Mouse (Mus musculus): ENCODE data around the gene Dap. TPM values are rescaled to one million over a fixed set of nuclear protein-coding genes. Genes with fewer than 3 reads are reported as not detected.

Gene Dap
- polyA plus RNA-seq, 1 experiment from 2014 or later, result 74.1 TPM

- H3K36me3 ChIP-seq, result peaks cover 30% of the 10 kb centered on the region
- peaks cover 6% of the 10 kb centered on the region; the same call in 1 of the 2 replicates for H3K9me3 ChIP-seq
- H3K4me1 ChIP-seq, result peaks cover 11% of the 10 kb centered on the region; the same call in 1 of the 2 replicates
- no peak for ATAC-seq (ENCODE audit: insufficient number of reproducible peaks, insufficient read depth, low FRiP score, low TSS enrichment)
- no peak overlapping the region for H3K4me2 ChIP-seq (replicated peaks)
- no peaks in the 10 kb centered on the region for H3K27me3 ChIP-seq
- no peak overlapping the region for H3K27ac ChIP-seq
- no peak overlapping the region for H3K4me3 ChIP-seq
- WGBS, result 83% methylated on average over 13 of the region's 13 CpGs
- H3K9ac ChIP-seq, result no peak overlapping the region
Measured at GRCm38 (mm10) chr15:31239713-31240112, 15.6 kb downstream of the Dap start.

GRCm38 (mm10) chr15:31240181-31240580 is 16.1 kb downstream of the Dap start:
- Histone ChIP-seq H3K27me3 (no peaks in the 10 kb centered on the region), H3K9me3 (peaks cover 6% of the 10 kb centered on the region; the same call in 1 of the 2 replicates), H3K9ac (no peak overlapping the region), H3K27ac (no peak overlapping the region), H3K36me3 (peaks cover 30% of the 10 kb centered on the region), H3K4me1 (peaks cover 11% of the 10 kb centered on the region; the same call in 1 of the 2 replicates), H3K4me3 (no peak overlapping the region), H3K4me2 (replicated peaks) (no peak overlapping the region)
- ATAC-seq (ENCODE audit: insufficient number of reproducible peaks, insufficient read depth, low FRiP score, low TSS enrichment), result no peak
- 92% methylated on average over 4 of the region's 4 CpGs for WGBS

- Histone ChIP-seq H3K27me3 (no peaks in the 10 kb centered on the region), H3K9me3 (peaks cover 6% of the 10 kb centered on the region; the same call in 1 of the 2 replicates), H3K27ac (no peak overlapping the region), H3K4me1 (peaks cover 20% of the 10 kb centered on the region), H3K4me3 (no peak overlapping the region), H3K4me2 (replicated peaks) (no peak overlapping the region), H3K9ac (no peak overlapping the region), H3K36me3 (peaks cover 26% of the 10 kb centered on the region)
- WGBS, result 85% methylated on average over 10 of the region's 10 CpGs
- no peak for ATAC-seq (ENCODE audit: insufficient number of reproducible peaks, insufficient read depth, low FRiP score, low TSS enrichment)
Measured at GRCm38 (mm10) chr15:31243260-31243659, 19.1 kb downstream of the Dap start.

GRCm38 (mm10) chr15:31244696-31245445 is 20.8 kb downstream of the Dap start:
- H3K4me3 ChIP-seq, result no peak overlapping the region
- 93% methylated on average over 17 of the region's 17 CpGs for WGBS
- peaks cover 18% of the 10 kb centered on the region for H3K36me3 ChIP-seq
- no peak overlapping the region for H3K9ac ChIP-seq
- no peaks in the 10 kb centered on the region for H3K27me3 ChIP-seq
- no peak for ATAC-seq (ENCODE audit: insufficient number of reproducible peaks, insufficient read depth, low FRiP score, low TSS enrichment)
- no peak overlapping the region for H3K4me2 ChIP-seq (replicated peaks)
- peaks cover 26% of the 10 kb centered on the region for H3K4me1 ChIP-seq
- no peak overlapping the region for H3K27ac ChIP-seq
- peaks cover 6% of the 10 kb centered on the region; the same call in 1 of the 2 replicates for H3K9me3 ChIP-seq

- H3K4me3 ChIP-seq, result no peak overlapping the region
- ATAC-seq (ENCODE audit: insufficient number of reproducible peaks, insufficient read depth, low FRiP score, low TSS enrichment), result no peak
- H3K36me3 ChIP-seq, result peaks cover 12% of the 10 kb centered on the region
- H3K27ac ChIP-seq, result no peak overlapping the region
- no peaks in the 10 kb centered on the region for H3K27me3 ChIP-seq
- WGBS, result 65% methylated on average over 9 of the region's 9 CpGs
- peaks cover 6% of the 10 kb centered on the region; the same call in 1 of the 2 replicates for H3K9me3 ChIP-seq
- H3K4me1 ChIP-seq, result peaks cover 26% of the 10 kb centered on the region
- H3K9ac ChIP-seq, result no peak overlapping the region
- H3K4me2 ChIP-seq (replicated peaks), result no peak overlapping the region
Measured at GRCm38 (mm10) chr15:31245934-31246333, 21.8 kb downstream of the Dap start.

- Histone ChIP-seq H3K4me3 (no peak overlapping the region), H3K27me3 (no peaks in the 10 kb centered on the region), H3K36me3 (peaks cover 4% of the 10 kb centered on the region; the same call in 1 of the 2 replicates), H3K9me3 (peaks cover 2% of the 10 kb centered on the region; the same call in 1 of the 2 replicates), H3K27ac (no peak overlapping the region), H3K9ac (no peak overlapping the region), H3K4me1 (peaks cover 26% of the 10 kb centered on the region), H3K4me2 (replicated peaks) (no peak overlapping the region)
- 64% methylated on average over 9 of the region's 9 CpGs for whole genome bisulfite sequencing
- no peak for ATAC-seq (ENCODE audit: insufficient number of reproducible peaks, insufficient read depth, low FRiP score, low TSS enrichment)
Measured at GRCm38 (mm10) chr15:31247035-31247434, 22.9 kb downstream of the Dap start.

- no peak for ATAC-seq (ENCODE audit: insufficient number of reproducible peaks, insufficient read depth, low FRiP score, low TSS enrichment)
- H3K27ac ChIP-seq, result peak overlapping the region; percentile 61; the same call in 1 of the 2 replicates
- peaks cover 26% of the 10 kb centered on the region for H3K4me1 ChIP-seq
- H3K4me2 ChIP-seq (replicated peaks), result no peak overlapping the region
- H3K9ac ChIP-seq, result no peak overlapping the region
- H3K9me3 ChIP-seq, result no peaks in the 10 kb centered on the region
- H3K4me3 ChIP-seq, result no peak overlapping the region
- no peaks in the 10 kb centered on the region for H3K27me3 ChIP-seq
- H3K36me3 ChIP-seq, result no peaks in the 10 kb centered on the region
- WGBS, result 26% methylated on average over 7 of the region's 7 CpGs
Measured at GRCm38 (mm10) chr15:31248882-31249281, 24.8 kb downstream of the Dap start.

- H3K27me3 ChIP-seq, result no peaks in the 10 kb centered on the region
- H3K36me3 ChIP-seq, result no peaks in the 10 kb centered on the region
- no peak overlapping the region for H3K4me3 ChIP-seq
- H3K4me1 ChIP-seq, result peaks cover 26% of the 10 kb centered on the region
- ATAC-seq (ENCODE audit: insufficient number of reproducible peaks, insufficient read depth, low FRiP score, low TSS enrichment), result no peak
- no peak overlapping the region for H3K27ac ChIP-seq
- no peaks in the 10 kb centered on the region for H3K9me3 ChIP-seq
- WGBS, result 76% methylated on average over 2 of the region's 2 CpGs
- H3K4me2 ChIP-seq (replicated peaks), result no peak overlapping the region
- H3K9ac ChIP-seq, result no peak overlapping the region
Measured at GRCm38 (mm10) chr15:31250027-31250426, 25.9 kb downstream of the Dap start.

- no peak for ATAC-seq (ENCODE audit: insufficient number of reproducible peaks, insufficient read depth, low FRiP score, low TSS enrichment)
- Histone ChIP-seq H3K4me2 (replicated peaks) (no peak overlapping the region), H3K4me1 (peaks cover 26% of the 10 kb centered on the region), H3K36me3 (no peaks in the 10 kb centered on the region), H3K9ac (no peak overlapping the region), H3K4me3 (no peak overlapping the region), H3K27ac (no peak overlapping the region), H3K27me3 (no peaks in the 10 kb centered on the region), H3K9me3 (no peaks in the 10 kb centered on the region)
- WGBS, result 52% methylated on average over 3 of the region's 3 CpGs
Measured at GRCm38 (mm10) chr15:31250676-31251075, 26.6 kb downstream of the Dap start.

- no peak overlapping the region for H3K27ac ChIP-seq
- H3K36me3 ChIP-seq, result no peaks in the 10 kb centered on the region
- 83% methylated on average over 6 of the region's 6 CpGs for WGBS
- H3K4me2 ChIP-seq (replicated peaks), result no peak overlapping the region
- ATAC-seq (ENCODE audit: insufficient number of reproducible peaks, insufficient read depth, low FRiP score, low TSS enrichment), result no peak
- no peaks in the 10 kb centered on the region for H3K9me3 ChIP-seq
- no peak overlapping the region for H3K9ac ChIP-seq
- H3K27me3 ChIP-seq, result no peaks in the 10 kb centered on the region
- peaks cover 26% of the 10 kb centered on the region for H3K4me1 ChIP-seq
- no peak overlapping the region for H3K4me3 ChIP-seq
Measured at GRCm38 (mm10) chr15:31251189-31251588, 27.1 kb downstream of the Dap start.

- no peak for ATAC-seq (ENCODE audit: insufficient number of reproducible peaks, insufficient read depth, low FRiP score, low TSS enrichment)
- Histone ChIP-seq H3K4me3 (no peak overlapping the region), H3K9ac (no peak overlapping the region), H3K4me1 (peaks cover 23% of the 10 kb centered on the region), H3K9me3 (no peaks in the 10 kb centered on the region), H3K27me3 (no peaks in the 10 kb centered on the region), H3K36me3 (no peaks in the 10 kb centered on the region), H3K4me2 (replicated peaks) (no peak overlapping the region), H3K27ac (no peak overlapping the region)
- WGBS, result 75% methylated on average over 16 of the region's 16 CpGs
Measured at GRCm38 (mm10) chr15:31252590-31253311, 28.6 kb downstream of the Dap start.

GRCm38 (mm10) chr15:31253380-31253779 is 29.3 kb downstream of the Dap start:
- Histone ChIP-seq H3K27me3 (no peaks in the 10 kb centered on the region), H3K27ac (no peak overlapping the region), H3K9me3 (no peaks in the 10 kb centered on the region), H3K4me2 (replicated peaks) (no peak overlapping the region), H3K9ac (no peak overlapping the region), H3K4me3 (no peak overlapping the region), H3K36me3 (no peaks in the 10 kb centered on the region), H3K4me1 (peaks cover 16% of the 10 kb centered on the region)
- WGBS, result 64% methylated on average over 8 of the region's 8 CpGs
- ATAC-seq (ENCODE audit: insufficient number of reproducible peaks, insufficient read depth, low FRiP score, low TSS enrichment), result no peak

All from embryonic facial prominence, embryonic 12.5 days (tissue).